Mouse (Mus musculus) adrenal gland, postnatal 4 days (tissue): Measurements from ENCODE around the gene Kcnmb2. TPM values are rescaled to one million over a fixed set of nuclear protein-coding genes. Genes with fewer than 3 reads are reported as not detected.

Experiments
- DNase-seq, 2 experiments: peaks; one replicate each; pipeline ENCODE4 v3.0.0; 2021 to 2022; ENCODE audit warnings: low spot score in 2 of 2, mixed read lengths in 2 of 2
- total RNA-seq, 2 experiments: library from RNA; stranded (reverse); gene quantifications; 2 replicates each; pipeline ENCODE4 v1.2.3; 2021

The Kcnmb2 gene
- total RNA-seq, 2 experiments from 2014 or later, result 5.9 to 10.1 TPM

- DNase-seq, result no peak
These were observed 110.1 kb downstream of the Kcnmb2 start for GRCm38 (mm10) chr3:32012205-32012931.

GRCm38 (mm10) chr3:32020981-32021380, 118.7 kb downstream of the Kcnmb2 start:
- no peak for DNase-seq

- DNase-seq, result no peak
These were observed 127.2 kb downstream of the Kcnmb2 start for GRCm38 (mm10) chr3:32029375-32030050.

GRCm38 (mm10) chr3:32032381-32032780, 130.1 kb downstream of the Kcnmb2 start:
- no peak for DNase-seq

- no peak for DNase-seq
These were observed 141.5 kb downstream of the Kcnmb2 start for GRCm38 (mm10) chr3:32043814-32044213.

GRCm38 (mm10) chr3:32048777-32049176, 146.5 kb downstream of the Kcnmb2 start:
- DNase-seq, result no peak

GRCm38 (mm10) chr3:32052596-32052995, 150.3 kb downstream of the Kcnmb2 start:
- no peak for DNase-seq

GRCm38 (mm10) chr3:32053610-32054241, 151.4 kb downstream of the Kcnmb2 start:
- DNase-seq, result no peak

GRCm38 (mm10) chr3:32059888-32060656, 157.8 kb downstream of the Kcnmb2 start:
- no peak for DNase-seq

GRCm38 (mm10) chr3:32062685-32063084, 160.4 kb downstream of the Kcnmb2 start:
- no peak for DNase-seq

- no peak for DNase-seq
These were observed 161.0 kb downstream of the Kcnmb2 start for GRCm38 (mm10) chr3:32063312-32063711.

GRCm38 (mm10) chr3:32067004-32067935, 165.0 kb downstream of the Kcnmb2 start:
- no peak for DNase-seq

GRCm38 (mm10) chr3:32073881-32074280, 171.6 kb downstream of the Kcnmb2 start:
- peak in 1 of 2 experiments; percentile 35 for DNase-seq

GRCm38 (mm10) chr3:32088762-32089161, 186.5 kb downstream of the Kcnmb2 start:
- no peak for DNase-seq

GRCm38 (mm10) chr3:32101391-32101790, 199.1 kb downstream of the Kcnmb2 start:
- DNase-seq, result no peak

GRCm38 (mm10) chr3:32119851-32120250, 217.5 kb downstream of the Kcnmb2 start:
- no peak for DNase-seq

- DNase-seq, result no peak
These were observed 219.4 kb downstream of the Kcnmb2 start for GRCm38 (mm10) chr3:32121731-32122130.

- DNase-seq, result no peak
These were observed 223.1 kb downstream of the Kcnmb2 start for GRCm38 (mm10) chr3:32125431-32125830.

- no peak for DNase-seq
These were observed 226.1 kb downstream of the Kcnmb2 start for GRCm38 (mm10) chr3:32128391-32128790.

- DNase-seq, result no peak
These were observed 228.4 kb downstream of the Kcnmb2 start for GRCm38 (mm10) chr3:32130696-32131095.
